Mouse (Mus musculus): Measurements from ENCODE around the gene Slc44a1. TPM values are rescaled to one million over a fixed set of nuclear protein-coding genes. Genes with fewer than 3 reads are reported as not detected.

Slc44a1 gene
- total RNA-seq, 2 experiments from 2014 or later = 16.2 to 18.6 TPM

DNA sequence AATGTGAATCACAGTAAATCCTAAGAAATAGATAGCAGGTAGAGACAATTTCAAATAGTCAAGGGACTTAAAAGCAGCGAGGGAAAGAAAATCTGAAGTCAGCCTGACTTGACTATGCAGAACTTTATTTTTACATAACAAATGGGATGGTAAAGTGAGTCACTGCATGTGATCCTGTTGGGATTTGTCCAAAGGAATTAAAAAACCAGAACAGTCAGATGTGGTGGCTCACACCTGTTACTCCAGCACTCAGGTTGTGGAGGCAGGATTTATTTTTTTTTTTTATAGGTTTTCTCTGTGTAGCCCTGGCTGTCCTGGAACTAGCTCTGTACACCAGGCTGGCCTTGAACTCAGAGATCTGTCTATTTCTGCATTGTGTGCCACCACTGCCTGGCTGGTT, 25.7 kb downstream of the Slc44a1 start:
- no peak for DNase-seq

DNA sequence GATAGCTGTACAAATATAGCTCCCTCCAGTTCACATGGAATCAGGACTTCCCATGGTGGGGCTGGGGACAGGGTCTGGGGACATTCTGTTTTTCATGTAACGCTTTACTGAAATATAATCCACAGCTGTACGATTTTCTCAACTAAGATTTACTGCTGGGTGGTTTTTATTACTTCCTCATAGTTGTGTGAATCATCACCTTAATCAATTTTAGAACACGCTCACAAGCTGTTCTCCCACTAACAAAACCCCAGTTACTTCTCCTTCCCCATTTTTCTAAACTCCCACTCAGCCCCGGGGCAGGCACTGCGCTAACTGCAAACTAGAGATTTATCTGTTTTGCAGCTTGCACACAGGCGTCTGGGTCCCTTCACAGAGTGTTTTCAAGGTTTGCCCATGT, 28.8 kb downstream of the Slc44a1 start:
- no peak for DNase-seq

DNA sequence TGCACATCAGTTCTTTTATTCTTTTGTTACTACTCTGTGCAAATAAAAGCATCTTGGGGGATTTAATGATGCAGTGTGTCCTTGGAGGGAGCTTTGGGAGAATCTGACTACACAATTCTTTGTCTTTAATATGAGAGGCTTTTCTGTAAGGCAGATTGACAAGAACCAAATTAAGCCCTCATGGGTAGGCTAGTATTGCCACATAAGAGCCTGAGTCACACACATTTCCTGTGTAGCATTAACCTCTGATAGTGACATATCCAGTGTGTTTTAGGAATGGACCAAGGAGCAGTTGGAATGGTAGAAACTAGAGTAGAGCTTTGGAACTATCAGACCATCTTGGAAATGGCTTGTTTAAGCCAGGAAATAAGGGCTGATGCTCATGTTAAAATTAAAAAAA, 33.9 kb downstream of the Slc44a1 start:
- DNase-seq = no peak

GRCm38 (mm10) chr4:53475230-53475952, 35.2 kb downstream of the Slc44a1 start:
- no peak for DNase-seq

- no peak for DNase-seq
Observed at GRCm38 (mm10) chr4:53478644-53479043, 38.4 kb downstream of the Slc44a1 start.

DNA sequence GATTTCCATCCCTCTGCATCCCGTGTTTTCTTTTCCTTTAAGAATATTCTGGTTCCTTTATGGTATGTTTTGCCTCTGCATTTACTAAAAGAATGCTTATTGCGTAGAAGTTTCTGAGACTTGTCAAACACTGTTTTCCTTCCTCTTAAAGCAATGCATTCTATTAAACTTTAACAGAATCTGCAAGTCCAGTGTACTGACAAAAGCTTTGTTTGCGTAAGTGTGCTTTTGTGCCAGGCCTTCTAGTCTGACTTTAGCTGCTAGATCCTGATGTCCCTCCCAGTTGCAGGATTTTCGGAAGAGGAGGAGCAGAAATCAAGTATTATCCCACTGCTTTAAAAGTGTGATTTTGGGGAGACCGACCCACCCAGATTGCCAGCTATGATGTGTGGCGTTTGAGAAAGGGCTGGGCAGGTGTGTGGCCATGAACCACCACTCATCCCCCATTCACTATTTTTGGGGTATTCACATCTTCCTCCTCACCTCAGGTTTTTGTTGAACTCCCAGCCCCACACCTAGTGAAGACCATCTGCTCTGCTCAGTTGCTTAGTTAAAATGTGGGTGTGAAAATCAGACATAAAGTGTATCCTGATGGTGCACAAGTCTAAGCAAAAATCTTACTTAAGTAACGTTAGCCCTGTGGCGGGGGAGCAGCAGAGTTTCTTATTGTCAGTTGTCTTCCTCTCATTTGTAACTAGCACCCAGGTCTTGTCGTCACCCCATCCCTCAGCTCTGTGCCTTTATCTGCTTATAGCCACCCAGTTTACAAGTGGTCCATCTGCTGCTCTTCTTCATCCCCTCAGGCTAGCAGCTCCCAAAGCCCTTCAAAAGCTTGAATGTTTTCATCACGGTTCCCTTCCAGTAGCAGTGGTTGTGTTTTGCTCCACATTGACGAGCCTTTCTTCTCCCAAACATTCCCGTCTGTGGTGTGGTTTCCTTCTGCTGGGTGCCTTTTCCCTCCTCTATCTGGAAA, 47.3 kb downstream of the Slc44a1 start:
- no peak for DNase-seq

DNA sequence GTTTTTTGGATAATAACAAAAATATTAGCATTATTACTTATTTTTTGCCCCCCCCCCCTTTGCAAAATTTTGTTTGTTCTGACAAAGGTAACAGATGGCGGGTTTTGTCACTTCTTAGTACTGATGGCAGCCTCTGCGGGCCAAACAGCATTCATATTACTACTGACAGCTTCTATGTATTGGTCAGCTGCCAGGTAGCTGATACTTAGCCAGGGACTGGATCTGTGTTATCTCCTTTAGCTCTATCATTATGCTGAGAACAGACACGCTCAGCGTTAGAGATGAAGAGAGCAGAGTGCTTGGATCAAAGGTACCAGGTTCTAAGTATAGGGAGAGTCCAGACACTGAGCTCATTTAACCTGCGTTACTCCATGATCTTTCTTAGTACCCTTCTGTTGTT, 48.6 kb downstream of the Slc44a1 start:
- DNase-seq = no peak

- no peak for DNase-seq
Observed at GRCm38 (mm10) chr4:53490371-53490770, 50.2 kb downstream of the Slc44a1 start.

GRCm38 (mm10) chr4:53491269-53491668, 51.1 kb downstream of the Slc44a1 start:
- no peak for DNase-seq

GRCm38 (mm10) chr4:53495646-53496045, 55.4 kb downstream of the Slc44a1 start:
- DNase-seq = no peak

DNA sequence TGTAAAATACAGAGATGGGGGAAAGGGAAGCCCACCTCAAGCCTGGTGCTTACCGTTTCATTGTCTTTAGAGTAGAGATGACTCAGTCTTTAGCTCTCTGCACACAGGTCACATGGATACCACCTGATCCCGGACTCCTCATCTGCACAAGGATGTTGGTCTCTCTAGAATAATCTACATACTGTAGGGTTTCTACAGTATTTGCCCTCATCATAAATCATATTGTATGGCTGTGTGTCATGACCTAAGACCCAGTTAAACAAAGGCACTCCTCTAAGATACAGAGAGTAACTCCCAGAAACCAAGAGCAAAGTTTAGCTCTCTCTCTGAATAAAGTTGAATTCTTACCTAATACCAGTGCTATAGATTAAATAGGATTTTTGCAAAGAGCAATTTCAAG, 62.6 kb downstream of the Slc44a1 start:
- DNase-seq = no peak

DNA sequence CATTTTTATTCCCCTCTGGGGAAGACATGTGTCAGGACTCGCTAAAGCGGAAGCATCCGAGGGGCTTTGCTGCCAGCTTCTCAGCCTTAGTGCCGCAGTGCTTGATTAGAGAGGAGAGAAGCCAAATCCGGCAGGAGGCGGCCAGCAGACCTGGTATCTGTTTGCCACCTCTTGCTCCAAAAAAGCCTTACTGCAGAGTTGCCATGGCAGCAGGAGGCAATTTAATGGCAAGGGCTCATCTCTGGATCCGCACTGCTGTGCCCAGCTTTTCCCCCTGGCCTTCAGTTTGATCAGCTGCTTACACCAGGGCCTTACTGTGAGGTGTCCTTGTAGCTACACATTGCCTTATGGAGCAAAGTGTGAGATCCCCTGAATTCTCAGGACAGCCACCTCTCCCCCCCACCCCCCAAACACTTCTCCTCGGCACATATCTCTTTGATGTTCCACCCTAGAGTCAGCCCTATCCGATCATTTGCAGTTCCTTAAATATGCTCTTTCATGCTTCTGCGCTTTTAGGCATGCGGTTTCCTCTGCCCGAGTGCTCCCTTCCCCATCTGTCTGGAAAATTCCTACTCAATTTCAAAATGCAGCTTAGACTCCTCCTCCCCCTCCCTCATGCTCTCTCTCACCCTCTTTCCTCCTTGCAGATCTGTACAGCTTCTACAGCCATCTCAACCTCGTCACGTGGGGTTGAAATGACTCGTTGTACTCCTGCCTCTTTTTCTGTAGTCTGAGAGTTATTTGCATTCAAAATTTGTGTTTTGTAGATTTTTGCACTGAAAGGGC, 72.1 kb downstream of the Slc44a1 start:
- no peak for DNase-seq

DNA sequence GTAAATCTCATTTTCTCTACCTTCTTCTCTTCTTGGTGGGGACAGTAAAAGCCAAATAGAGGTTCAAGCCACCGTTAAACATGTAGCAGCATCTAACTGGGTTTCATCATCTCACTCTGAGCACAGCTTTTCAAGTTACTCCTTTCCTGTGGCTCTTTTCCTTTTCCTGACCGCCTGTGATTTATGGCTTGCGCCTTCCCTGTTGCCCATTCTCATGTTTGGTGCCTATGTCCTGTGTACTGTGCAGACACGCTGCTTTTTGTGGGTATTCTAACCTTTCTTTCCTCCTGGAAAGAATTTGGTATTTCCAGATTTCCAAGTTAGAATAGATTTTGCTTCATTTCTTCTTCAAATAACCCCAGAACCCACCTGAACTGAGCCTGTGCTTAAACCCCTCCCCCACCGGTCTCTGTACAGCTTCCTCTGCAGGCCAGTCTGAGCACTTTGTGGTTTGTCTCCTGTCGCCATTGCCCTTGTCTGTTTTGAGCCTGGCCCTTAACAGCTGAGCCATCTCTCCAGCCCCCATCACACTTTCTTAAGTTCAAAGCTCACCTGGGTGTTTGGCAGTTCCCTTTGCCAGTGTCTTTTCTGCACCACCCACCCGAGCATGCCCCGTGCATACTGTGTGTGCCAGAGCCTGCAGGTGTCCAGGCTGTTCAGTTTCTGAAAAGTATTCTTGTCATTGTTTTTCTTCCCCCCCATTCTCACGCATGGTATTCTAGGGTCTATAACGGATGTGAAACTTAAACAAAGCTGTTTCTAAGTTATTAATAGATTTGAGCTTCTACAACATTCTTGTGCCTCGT, 73.3 kb downstream of the Slc44a1 start:
- DNase-seq = no peak

- no peak for DNase-seq
Observed at GRCm38 (mm10) chr4:53516011-53516532, 75.9 kb downstream of the Slc44a1 start.

DNA sequence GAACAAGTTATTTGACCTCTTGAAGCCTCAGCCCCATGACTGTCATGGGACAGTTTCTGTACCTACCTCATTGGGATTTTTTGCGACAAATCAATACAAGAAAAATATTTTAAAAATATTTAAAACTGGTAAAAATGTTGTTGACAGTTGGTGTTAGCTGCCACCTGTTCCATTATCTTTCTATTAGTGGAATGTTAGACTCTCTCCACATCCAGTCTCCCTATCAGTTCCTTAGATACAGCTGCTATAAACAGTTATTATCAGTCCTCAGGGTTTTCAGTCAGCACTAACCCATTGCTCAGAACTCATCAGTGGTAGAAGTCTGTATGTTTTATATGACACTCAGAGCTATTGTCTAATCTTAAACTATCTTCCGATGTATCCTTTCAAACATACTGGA, 79.2 kb downstream of the Slc44a1 start:
- no peak for DNase-seq

- no peak for DNase-seq
Observed at GRCm38 (mm10) chr4:53521028-53521427, 80.8 kb downstream of the Slc44a1 start.

DNA sequence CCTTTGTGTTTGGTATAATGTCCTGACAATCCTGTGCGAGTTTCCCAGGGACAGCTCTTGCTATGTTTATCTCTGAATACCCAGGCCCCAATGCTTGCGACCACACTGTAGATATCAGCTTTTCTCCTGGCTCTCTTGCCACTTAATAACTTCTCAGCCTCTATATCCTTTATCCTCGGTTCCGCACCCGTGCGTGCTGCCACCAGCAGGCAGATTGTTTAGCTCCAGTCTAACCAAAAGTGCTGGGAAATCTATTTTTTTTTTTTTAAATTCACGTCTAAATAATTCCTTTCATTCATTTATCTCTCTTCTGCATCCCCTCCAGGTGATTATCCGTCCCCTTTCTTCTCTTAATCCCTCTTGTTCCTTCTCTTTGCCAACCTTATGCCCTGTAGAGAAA, 82.4 kb downstream of the Slc44a1 start:
- DNase-seq = no peak

- no peak for DNase-seq
Observed at GRCm38 (mm10) chr4:53525503-53525902, 85.3 kb downstream of the Slc44a1 start.

DNA sequence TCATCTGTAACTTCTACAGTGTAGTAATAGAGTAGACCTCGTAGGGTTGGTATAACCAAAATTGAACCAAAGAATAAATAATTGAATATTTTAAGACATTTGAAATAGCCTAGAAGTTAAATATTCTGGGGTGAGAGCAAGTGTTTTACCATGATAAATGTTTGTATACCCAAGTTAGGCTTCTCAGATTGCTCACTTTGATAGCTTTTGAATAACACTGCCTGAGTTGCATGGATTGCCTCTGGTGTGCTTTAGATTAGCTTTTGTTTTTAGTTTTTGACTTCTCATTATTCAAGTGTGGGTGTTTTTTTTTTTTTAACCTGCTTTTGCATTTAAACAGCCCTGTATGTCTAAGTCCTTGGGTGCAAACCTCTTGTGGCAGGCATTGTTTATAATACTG, 85.8 kb downstream of the Slc44a1 start:
- DNase-seq = no peak

DNA sequence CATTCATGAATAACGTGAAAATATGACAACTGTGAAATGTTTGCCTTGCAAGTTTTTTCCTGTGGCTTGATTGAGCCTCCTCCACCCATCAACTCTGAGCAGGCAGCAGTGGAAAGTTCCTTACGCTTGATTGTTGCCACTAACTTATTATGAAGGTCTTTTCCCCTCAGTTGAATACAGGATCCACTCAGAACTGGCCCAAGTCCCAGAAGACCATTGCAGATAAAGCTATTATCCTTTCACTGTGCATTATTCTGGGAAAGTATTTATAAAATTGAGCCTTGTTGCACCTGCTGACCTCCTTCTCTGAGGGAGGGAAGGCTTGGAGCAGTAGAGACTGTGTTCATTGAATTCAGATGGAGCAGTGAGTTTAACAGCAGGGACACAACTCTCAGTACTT, 86.2 kb downstream of the Slc44a1 start:
- DNase-seq = no peak

DNA sequence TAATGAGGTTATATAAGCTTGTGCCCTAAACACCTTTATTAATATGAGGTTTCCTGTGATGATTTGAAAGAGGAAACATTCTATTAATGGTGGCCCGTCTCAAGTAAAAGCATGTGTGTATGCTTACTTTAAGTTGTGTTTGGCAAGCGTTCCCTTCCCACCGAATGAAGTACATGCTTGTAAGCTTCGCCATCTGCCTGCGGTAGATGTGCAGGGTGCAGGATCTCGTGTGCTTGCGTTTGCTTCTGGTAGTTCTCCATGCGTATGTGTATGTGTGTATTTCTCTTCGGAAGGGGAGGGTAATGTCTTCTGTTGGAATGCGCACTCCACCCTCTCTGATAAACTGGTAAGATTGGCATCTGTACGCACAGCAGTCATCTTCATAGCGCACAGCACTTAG, 95.6 kb downstream of the Slc44a1 start:
- DNase-seq = no peak

Data from gastrocnemius, postnatal 25 days (tissue).